Mouse (Mus musculus) bone marrow, adult 2 months (tissue): ENCODE data around the gene Defa32. TPM values are rescaled to one million over a fixed set of nuclear protein-coding genes. Genes with fewer than 3 reads are reported as not detected.
"Not testable (repeated sequence)": the region's sequence is repeated elsewhere in the genome, so short reads cannot be mapped to it uniquely, and the experiment has no call there.

ENCODE experiments used
- H3K27ac ChIP-seq: fragments of 200-500 bp; 2 replicates; pipeline ENCODE4 v1.5.1; 2012; ENCODE audit warnings: low read depth, mild to moderate bottlenecking, control low read depth, inconsistent platforms, low read length; ENCODE audit not compliant: control insufficient read depth, poor library complexity, insufficient read depth
- H3K4me1 ChIP-seq: fragments of 200-500 bp; 2 replicates; pipeline ENCODE4 v1.6.1; 2011; ENCODE audit warnings: low read length; ENCODE audit not compliant: control insufficient read depth, insufficient read depth
- H3K4me3 ChIP-seq: fragments of 200-500 bp; replicated peaks from 2 replicates; pipeline ENCODE3; 2011; ENCODE audit warnings: mild to moderate bottlenecking, low read depth, low read length, control low read depth; ENCODE audit not compliant: control insufficient read depth
- WGBS: fragments of 180-500 bp; shearing (Covaris S2); methylation state at CpG from one replicate; pipeline ENCODE4 v1.1.7; 2018; 5-methylcytosine and 5-hydroxymethylcytosine counted together
- polyA plus RNA-seq: library from polyadenylated mRNA; stranded (reverse); fragments of >200 nt; gene quantifications from 2 replicates; pipeline ENCODE4 v1.2.4, GENCODE M21; 2011; ENCODE audit warnings: low replicate concordance; ENCODE audit not compliant: missing spikeins, insufficient read depth, insufficient read length

Gene Defa32
- polyA plus RNA-seq: not detected in 2 replicates

GRCm38 (mm10) chr8:21528732-21529131, at the start of gene Defa32:
Gene Defa32 (plus strand): TSS chr8:21529032.
- not testable (repeated sequence) for H3K27ac ChIP-seq, H3K4me1 ChIP-seq, H3K4me3 ChIP-seq
- WGBS: no CpG with 5 or more reads among the region's 2 CpGs

- not testable (repeated sequence) for H3K4me1 ChIP-seq, H3K4me3 ChIP-seq, H3K27ac ChIP-seq
- no CpG with 5 or more reads among the region's 2 CpGs for WGBS
These were observed 19.9 kb upstream of the Defa32 start, which contains the start of gene Defa20 for GRCm38 (mm10) chr8:21508958-21509357. Gene Defa20 (plus strand): TSS chr8:21509258.

GRCm38 (mm10) chr8:21565086-21565485, 36.3 kb downstream of the Defa32 start, which contains the start of gene Defa37:
Gene Defa37 (plus strand): TSS chr8:21565386.
- not testable (repeated sequence) for H3K4me1 ChIP-seq, H3K27ac ChIP-seq
- no CpG with 5 or more reads among the region's 1 CpGs for WGBS

More at GRCm38 (mm10) chr8:21565086-21565485, 36.3 kb downstream of the Defa32 start, which contains the start of gene Defa37:
- H3K4me3 ChIP-seq: not testable (repeated sequence)

Other genes starting within 250 kb of the Defa32 start
- gene Defa27, start 213.5 kb upstream of the Defa32 start, polyA plus RNA-seq: not detected in 2 replicates
- not detected in 2 replicates for gene Defa29, start 202.0 kb upstream of the Defa32 start, polyA plus RNA-seq
- gene Defa2, start 150.5 kb upstream of the Defa32 start, polyA plus RNA-seq: not detected in 2 replicates
- gene Defa33, start 137.2 kb upstream of the Defa32 start, polyA plus RNA-seq: not detected in 2 replicates
- gene Defa36, start 101.6 kb upstream of the Defa32 start, polyA plus RNA-seq: not detected in 2 replicates
- not detected in 2 replicates for gene Gm7849, start 72.5 kb upstream of the Defa32 start, polyA plus RNA-seq
- gene Defa20, start 19.8 kb upstream of the Defa32 start, polyA plus RNA-seq: not detected in 2 replicates
- not detected in 2 replicates for gene Defa37, start 36.4 kb downstream of the Defa32 start, polyA plus RNA-seq
- not detected in 2 replicates for gene Defa28, start 54.0 kb downstream of the Defa32 start, polyA plus RNA-seq
- gene Gm7861, start 65.5 kb downstream of the Defa32 start, polyA plus RNA-seq: not detected in 2 replicates
- not detected in 2 replicates for gene Defa26, start 89.2 kb downstream of the Defa32 start, polyA plus RNA-seq
- gene Defa17, start 126.7 kb downstream of the Defa32 start, polyA plus RNA-seq: not detected in 2 replicates
- gene Defa34, start 136.8 kb downstream of the Defa32 start, polyA plus RNA-seq: not detected in 2 replicates
- not detected in 2 replicates for gene AY761184, start 174.6 kb downstream of the Defa32 start, polyA plus RNA-seq
- gene Defa24, start 205.5 kb downstream of the Defa32 start, polyA plus RNA-seq: not detected in 2 replicates